Mouse (Mus musculus) CH12.LX (cell line): Measurements from ENCODE around the gene Gcfc2.

ENCODE experiments used
- ELF1 ChIP-seq: IDR thresholded peaks from 2 replicates; pipeline ENCODE4 v1.6.1; 2014; ENCODE audit warnings: low read depth, mild to moderate bottlenecking, inconsistent platforms, low read length, improper control_type of control experiment
- EP300 ChIP-seq: IDR thresholded peaks from 2 replicates; pipeline ENCODE4 v1.6.1; 2011; ENCODE audit warnings: low read length, improper control_type of control experiment
- IRF4 ChIP-seq: IDR thresholded peaks from 2 replicates; pipeline ENCODE4 v1.6.1; 2014; ENCODE audit warnings: low read depth, mild to moderate bottlenecking, inconsistent platforms, low read length, improper control_type of control experiment
- MEF2A ChIP-seq: IDR thresholded peaks from 2 replicates; pipeline ENCODE4 v1.6.1; 2014; ENCODE audit warnings: low read depth, mild to moderate bottlenecking, inconsistent platforms, low read length, improper control_type of control experiment, borderline replicate concordance
- POLR2A ChIP-seq: IDR thresholded peaks from 2 replicates; pipeline ENCODE4 v1.6.1; 2011; ENCODE audit warnings: low read depth, mild to moderate bottlenecking, improper control_type of control experiment, low read length
- UBTF ChIP-seq: IDR thresholded peaks from 2 replicates; pipeline ENCODE4 v1.6.1; 2012; ENCODE audit warnings: low read depth, mild to moderate bottlenecking, inconsistent platforms, low read length, improper control_type of control experiment, moderate library complexity

DNA sequence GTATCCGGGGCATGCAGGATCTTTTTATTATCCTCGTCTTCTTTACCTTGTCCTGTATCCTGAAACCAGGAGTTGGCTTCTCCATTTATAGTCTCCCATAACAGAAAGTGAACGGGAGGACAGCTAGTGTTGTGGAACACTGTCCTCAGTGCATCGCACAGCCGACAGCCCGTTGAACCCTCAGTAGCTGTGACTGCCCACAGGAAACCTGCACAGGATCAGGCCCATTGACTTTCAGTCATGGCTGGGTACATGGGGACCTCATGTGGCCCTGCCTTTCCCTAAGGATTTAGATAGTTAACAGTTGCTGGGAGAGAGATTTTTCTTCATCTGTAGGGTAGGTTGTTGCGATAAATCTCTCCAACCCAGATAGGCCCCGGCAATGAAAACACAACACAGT is 49.1 kb downstream of the Gcfc2 start:
- TF ChIP-seq POLR2A (no peak), EP300 (no peak), MEF2A (no peak), UBTF (no peak), IRF4 (no peak), ELF1 (no peak)
